Mouse (Mus musculus): Measurements from ENCODE around the gene Lamtor1. TPM values are rescaled to one million over a fixed set of nuclear protein-coding genes. Genes with fewer than 3 reads are reported as not detected.

Lamtor1 gene
- total and polyA plus RNA-seq, 3 experiments = 68.6 to 107 (median 86.2) TPM

DNA sequence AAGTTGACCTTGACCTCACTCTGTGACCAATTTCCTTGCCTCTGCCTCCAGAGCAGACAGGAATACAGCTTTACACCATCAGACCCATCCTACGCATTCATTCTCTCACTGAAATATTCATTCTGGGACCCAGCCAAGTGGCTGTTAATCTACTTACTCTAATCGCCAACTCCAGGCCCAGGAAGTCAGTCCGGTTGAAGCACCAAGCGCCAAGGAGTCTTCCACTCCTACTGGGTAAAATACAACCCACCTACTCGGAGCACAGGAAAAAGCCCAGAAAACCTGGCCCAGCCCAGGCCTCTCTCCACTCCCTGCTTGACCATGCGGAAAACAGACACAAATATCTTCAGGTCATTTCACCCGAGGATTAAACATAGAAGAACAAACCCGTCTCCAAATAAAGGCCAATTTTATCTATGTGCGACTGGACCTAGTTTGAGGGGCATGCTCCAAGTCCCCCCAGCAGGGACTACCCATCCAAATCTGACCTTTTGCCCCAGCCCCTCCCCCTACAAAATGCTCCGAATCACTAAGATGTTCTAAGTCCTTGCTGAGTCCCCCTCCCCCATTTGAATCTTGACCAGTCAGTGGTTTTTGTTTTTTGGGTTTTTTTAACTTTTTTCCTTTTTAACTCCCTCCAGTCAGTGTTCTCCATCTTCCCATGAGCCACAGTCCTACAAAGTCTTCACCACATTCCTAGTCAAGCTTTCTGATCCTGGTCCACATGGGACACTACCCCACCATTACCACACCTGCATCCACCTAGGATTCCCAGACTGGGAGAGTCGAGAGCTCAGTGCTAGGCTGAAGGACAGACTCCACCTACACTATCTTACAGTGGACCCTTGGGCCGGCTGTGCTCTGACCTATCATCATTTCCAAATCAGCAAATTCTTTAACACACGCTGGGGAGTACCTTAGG is 37.2 kb upstream of the Lamtor1 start:
- no peak overlapping the region for H3K27ac ChIP-seq (ENCODE audit: insufficient read depth, low read depth)

DNA sequence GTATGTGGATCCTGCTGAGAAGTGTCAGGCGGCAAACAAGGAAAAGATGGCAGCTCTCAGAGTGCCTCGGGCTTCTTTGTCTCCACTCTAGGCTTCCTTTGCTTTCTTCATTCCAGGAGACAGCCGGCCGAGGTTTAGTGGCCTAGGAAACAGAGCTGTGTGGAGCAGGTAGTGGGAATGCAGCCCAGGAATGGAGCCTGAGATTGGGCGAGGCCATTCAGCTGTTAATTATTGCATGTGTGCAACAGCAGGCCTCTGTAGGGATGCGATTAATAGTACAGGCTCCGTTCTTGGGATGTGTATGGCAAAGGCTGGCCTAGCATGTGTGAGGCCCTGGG is 36.6 kb upstream of the Lamtor1 start:
- H3K4me1 ChIP-seq (ENCODE audit: control insufficient read depth in 1 of 2, insufficient read depth in 2 of 2) = peaks cover 0 to 5% of the 10 kb centered on the region in 2 experiments; a peak in 3 of 4 replicates
- H3K27me3 ChIP-seq (replicated peaks) = no peaks in the 10 kb centered on the region
- DNase-seq (ENCODE audit: extremely low read depth) = no peak
- H3K4me2 ChIP-seq (ENCODE audit: insufficient read depth, low read depth, poor library complexity, severe bottlenecking) = no peak overlapping the region
- H3K4me3 ChIP-seq (replicated peaks in 1 of 3; ENCODE audit: low read depth in 2 of 3, low read length in 2 of 3, poor library complexity in 1 of 3) = no peak overlapping the region
- no peaks in the 10 kb centered on the region for H3K36me3 ChIP-seq (replicated peaks in 1 of 2; ENCODE audit: control insufficient read depth in 1 of 2, insufficient read depth in 1 of 2, low read length in 1 of 2)
- TF ChIP-seq BHLHE40 (IDR thresholded peaks at IDR 0.05; ENCODE audit: low read depth, low read length) (no peak), PAX5 (IDR thresholded peaks at IDR 0.05; ENCODE audit: low read length) (no peak), TCF12 (IDR thresholded peaks at IDR 0.05; ENCODE audit: low read depth, low read length) (no peak), NELFE (IDR thresholded peaks at IDR 0.05; ENCODE audit: low read depth, low read length) (no peak), CTCF (conservative IDR thresholded peaks at IDR 0.05 in 1 of 2, IDR thresholded peaks at IDR 0.05 in 1 of 2; ENCODE audit: low read depth in 2 of 2, low read length in 2 of 2) (no peak), MAX (IDR thresholded peaks at IDR 0.05; ENCODE audit: low read length) (no peak), NRF1 (IDR thresholded peaks at IDR 0.05; ENCODE audit: low read depth, low read length) (no peak), ZMIZ1 (IDR thresholded peaks at IDR 0.05; ENCODE audit: low read depth, low read length) (no peak), E2F4 (IDR thresholded peaks at IDR 0.05; ENCODE audit: insufficient replicate concordance, low read depth, low read length) (no peak), CHD2 (IDR thresholded peaks at IDR 0.05; ENCODE audit: low read length) (no peak), ZNF384 (IDR thresholded peaks at IDR 0.05; ENCODE audit: low read depth, low read length) (no peak)
- H3K27ac ChIP-seq (ENCODE audit: insufficient read depth, low read depth) = no peak overlapping the region
- in situ Hi-C loops (cut with MboI; ENCODE audit: low pct_ligation_motif_present, low pct_unique_long_range_greater_than_20kb, low sequenced_read_pairs) (no loop called here), dilution Hi-C loops (cut with MboI; ENCODE audit: extremely low pct_ligation_motif_present, extremely low pct_unique_long_range_greater_than_20kb, low sequenced_read_pairs) (no loop called here)
- no peak overlapping the region for H3K9ac ChIP-seq (ENCODE audit: insufficient read depth, low read depth)
- peaks cover 3% of the 10 kb centered on the region for H3K9me3 ChIP-seq (replicated peaks; ENCODE audit: low read length)
- no peaks in the 10 kb centered on the region for H3K79me2 ChIP-seq (replicated peaks; ENCODE audit: control insufficient read depth, extremely low read depth, insufficient read depth, poor library complexity, severe bottlenecking)

More for the DNA sequence above, 37.2 kb upstream of the Lamtor1 start:
- Histone ChIP-seq H3K4me3 (replicated peaks in 1 of 3; ENCODE audit: low read depth in 2 of 3, low read length in 2 of 3, poor library complexity in 1 of 3) (no peak overlapping the region), H3K9me3 (replicated peaks; ENCODE audit: low read length) (peaks cover 3% of the 10 kb centered on the region), H3K4me1 (ENCODE audit: control insufficient read depth in 1 of 2, insufficient read depth in 2 of 2) (peaks cover 0 to 5% of the 10 kb centered on the region in 2 experiments; a peak in 3 of 4 replicates), H3K9ac (ENCODE audit: insufficient read depth, low read depth) (no peak overlapping the region), H3K36me3 (replicated peaks in 1 of 2; ENCODE audit: control insufficient read depth in 1 of 2, insufficient read depth in 1 of 2, low read length in 1 of 2) (no peaks in the 10 kb centered on the region), H3K27me3 (replicated peaks) (no peaks in the 10 kb centered on the region), H3K79me2 (replicated peaks; ENCODE audit: control insufficient read depth, extremely low read depth, insufficient read depth, poor library complexity, severe bottlenecking) (no peaks in the 10 kb centered on the region), H3K4me2 (ENCODE audit: insufficient read depth, low read depth, poor library complexity, severe bottlenecking) (no peak overlapping the region)
- in situ Hi-C loops (cut with MboI; ENCODE audit: low pct_ligation_motif_present, low pct_unique_long_range_greater_than_20kb, low sequenced_read_pairs) (no loop called here), dilution Hi-C loops (cut with MboI; ENCODE audit: extremely low pct_ligation_motif_present, extremely low pct_unique_long_range_greater_than_20kb, low sequenced_read_pairs) (no loop called here)
- TF ChIP-seq IRF4 (IDR thresholded peaks at IDR 0.05; ENCODE audit: low read depth, low read length) = no peak
- no peak for TF ChIP-seq ZMIZ1 (IDR thresholded peaks at IDR 0.05; ENCODE audit: low read depth, low read length)
- no peak for TF ChIP-seq ETS1 (conservative IDR thresholded peaks at IDR 0.05; ENCODE audit: low read depth, low read length)
- TF ChIP-seq SMC3 (IDR thresholded peaks at IDR 0.05; ENCODE audit: low read depth, low read length) = no peak
- TF ChIP-seq MYC (IDR thresholded peaks at IDR 0.05; ENCODE audit: low read depth, low read length) = no peak
- TF ChIP-seq ZNF384 (IDR thresholded peaks at IDR 0.05; ENCODE audit: low read depth, low read length) = no peak
- no peak for TF ChIP-seq MEF2A (IDR thresholded peaks at IDR 0.05; ENCODE audit: borderline replicate concordance, low read depth, low read length)
- TF ChIP-seq ZKSCAN1 (IDR thresholded peaks at IDR 0.05; ENCODE audit: borderline replicate concordance, low read depth, low read length) = no peak
- TF ChIP-seq MXI1 (IDR thresholded peaks at IDR 0.05; ENCODE audit: low read depth, low read length) = no peak
- no peak for TF ChIP-seq MAX (IDR thresholded peaks at IDR 0.05; ENCODE audit: low read length)
- TF ChIP-seq EP300 (IDR thresholded peaks at IDR 0.05; ENCODE audit: low read length) = no peak
- no peak for TF ChIP-seq NELFE (IDR thresholded peaks at IDR 0.05; ENCODE audit: low read depth, low read length)
- TF ChIP-seq USF1 (IDR thresholded peaks at IDR 0.05; ENCODE audit: low read depth, low read length) = no peak
- no peak for TF ChIP-seq NRF1 (IDR thresholded peaks at IDR 0.05; ENCODE audit: low read depth, low read length)
- TF ChIP-seq CHD1 (IDR thresholded peaks at IDR 0.05; ENCODE audit: low read depth, low read length) = no peak
- no peak for TF ChIP-seq UBTF (IDR thresholded peaks at IDR 0.05; ENCODE audit: low read depth, low read length)
- no peak for TF ChIP-seq CHD2 (IDR thresholded peaks at IDR 0.05; ENCODE audit: low read length)
- no peak for TF ChIP-seq SIN3A (IDR thresholded peaks at IDR 0.05; ENCODE audit: low read length)
- no peak for TF ChIP-seq HCFC1 (IDR thresholded peaks at IDR 0.05; ENCODE audit: low read depth, low read length)
- no peak for DNase-seq (ENCODE audit: extremely low read depth)

Data from CH12.LX (cell line).